Mouse (Mus musculus): ENCODE measurements around the gene Riok1. TPM values are rescaled to one million over a fixed set of nuclear protein-coding genes. Genes with fewer than 3 reads are reported as not detected.
A peak's percentile ranks its signal among the peaks of the same experiment; 100 is the strongest.

Riok1 gene
- total RNA-seq, 2 experiments from 2014 or later = 71.7 to 78.0 TPM

DNA sequence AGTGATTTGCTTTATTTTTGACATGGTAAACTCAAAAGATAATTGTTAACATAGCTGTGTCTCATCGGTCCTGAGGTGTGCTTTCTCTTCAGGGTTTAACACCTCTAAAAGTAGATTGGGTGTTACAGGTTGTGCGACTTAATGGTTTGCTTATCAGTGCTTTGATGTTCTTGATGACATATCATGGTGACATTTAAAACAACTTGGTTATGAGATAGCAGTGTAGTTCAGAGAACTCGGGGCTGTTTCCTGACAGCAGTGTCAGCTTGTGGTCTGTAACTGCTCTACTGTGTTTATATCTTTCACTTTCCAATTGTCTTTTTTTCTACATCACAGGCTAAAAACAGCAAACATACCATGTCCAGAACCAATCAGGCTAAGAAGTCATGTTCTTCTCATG lies 13.1 kb downstream of the Riok1 start:
- ATAC-seq (replicated peaks; ENCODE audit: low FRiP score, poor library complexity, severe bottlenecking) = no peak

DNA sequence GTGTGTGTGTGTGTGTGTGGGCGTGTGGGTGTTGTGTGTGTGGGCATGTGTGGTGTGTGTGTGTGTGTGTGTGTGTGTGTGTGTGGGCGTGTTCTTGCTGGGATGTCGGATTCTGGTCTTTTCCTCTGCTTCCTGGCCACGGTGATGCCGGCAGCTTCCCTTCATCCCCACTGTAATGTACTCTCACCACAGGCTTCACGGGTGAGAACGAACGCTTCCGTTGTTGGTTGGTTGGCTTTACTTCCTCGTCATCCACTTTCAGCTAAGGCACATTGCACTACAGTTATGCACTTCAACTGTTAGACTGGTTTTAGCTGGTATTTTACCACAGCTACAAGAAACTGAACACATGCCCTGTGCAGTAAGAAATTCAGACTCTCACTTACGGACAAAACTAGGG lies 25.9 kb downstream of the Riok1 start:
- ATAC-seq (replicated peaks; ENCODE audit: low FRiP score, poor library complexity, severe bottlenecking) = no peak

DNA sequence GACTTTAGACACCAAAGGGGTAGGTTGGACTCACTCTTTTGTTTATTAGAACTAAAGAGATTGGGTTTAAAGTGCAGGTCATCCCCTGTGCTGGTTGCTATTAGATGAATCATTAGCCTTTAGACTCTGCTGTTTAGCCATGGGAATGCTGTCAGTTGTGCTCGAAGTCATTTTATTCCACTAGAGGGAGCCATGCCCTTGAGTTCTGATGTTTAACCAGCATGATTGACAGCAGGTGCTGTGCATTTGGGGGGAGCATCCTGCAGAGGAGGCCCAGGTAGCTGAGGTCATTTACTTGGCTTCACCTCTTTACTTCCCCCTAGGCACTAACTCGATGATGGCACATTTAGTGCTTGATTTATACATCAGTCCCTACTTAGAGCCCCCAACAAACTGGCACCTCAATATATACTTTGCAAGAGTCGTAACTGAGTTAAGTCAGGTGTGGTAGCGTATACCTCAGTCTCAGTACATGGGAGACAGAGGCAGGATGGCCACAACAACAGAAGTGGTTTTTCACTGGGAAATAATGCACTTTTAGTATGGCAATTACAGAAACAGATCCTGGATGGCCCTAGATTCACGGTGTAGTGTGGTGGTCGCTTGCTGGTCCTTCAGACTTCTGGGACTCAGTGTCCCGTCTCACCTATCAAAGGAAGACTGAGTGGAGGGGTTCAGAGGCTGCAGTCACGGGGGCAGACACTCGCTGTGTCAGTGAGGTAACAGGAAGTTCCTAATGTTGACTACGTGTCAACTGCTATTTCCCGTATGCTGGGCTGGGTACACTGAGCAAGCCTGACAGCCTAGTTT lies 28.3 kb downstream of the Riok1 start:
- ATAC-seq (replicated peaks; ENCODE audit: low FRiP score, poor library complexity, severe bottlenecking) = no peak

DNA sequence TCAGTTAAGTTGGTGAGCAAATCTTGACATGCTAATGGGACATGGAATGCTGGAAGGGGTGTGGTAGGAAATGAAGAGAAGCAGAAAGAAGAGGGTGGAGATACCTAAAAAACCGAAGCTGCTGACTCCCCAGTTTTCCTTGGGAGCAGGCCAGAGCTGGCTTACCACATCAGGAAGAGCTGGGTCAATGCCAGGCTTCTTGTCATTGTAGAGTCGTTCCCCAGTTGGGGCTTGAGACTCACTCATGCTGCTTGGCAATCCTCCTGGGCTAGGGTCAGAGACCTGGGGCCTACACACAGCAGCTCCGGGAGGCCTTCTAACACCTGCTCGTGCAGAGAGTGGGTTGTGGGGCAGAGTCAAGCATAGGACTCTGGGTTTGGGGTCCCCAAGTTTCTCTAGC lies 34.1 kb downstream of the Riok1 start:
- no peak for ATAC-seq (replicated peaks; ENCODE audit: low FRiP score, poor library complexity, severe bottlenecking)

DNA sequence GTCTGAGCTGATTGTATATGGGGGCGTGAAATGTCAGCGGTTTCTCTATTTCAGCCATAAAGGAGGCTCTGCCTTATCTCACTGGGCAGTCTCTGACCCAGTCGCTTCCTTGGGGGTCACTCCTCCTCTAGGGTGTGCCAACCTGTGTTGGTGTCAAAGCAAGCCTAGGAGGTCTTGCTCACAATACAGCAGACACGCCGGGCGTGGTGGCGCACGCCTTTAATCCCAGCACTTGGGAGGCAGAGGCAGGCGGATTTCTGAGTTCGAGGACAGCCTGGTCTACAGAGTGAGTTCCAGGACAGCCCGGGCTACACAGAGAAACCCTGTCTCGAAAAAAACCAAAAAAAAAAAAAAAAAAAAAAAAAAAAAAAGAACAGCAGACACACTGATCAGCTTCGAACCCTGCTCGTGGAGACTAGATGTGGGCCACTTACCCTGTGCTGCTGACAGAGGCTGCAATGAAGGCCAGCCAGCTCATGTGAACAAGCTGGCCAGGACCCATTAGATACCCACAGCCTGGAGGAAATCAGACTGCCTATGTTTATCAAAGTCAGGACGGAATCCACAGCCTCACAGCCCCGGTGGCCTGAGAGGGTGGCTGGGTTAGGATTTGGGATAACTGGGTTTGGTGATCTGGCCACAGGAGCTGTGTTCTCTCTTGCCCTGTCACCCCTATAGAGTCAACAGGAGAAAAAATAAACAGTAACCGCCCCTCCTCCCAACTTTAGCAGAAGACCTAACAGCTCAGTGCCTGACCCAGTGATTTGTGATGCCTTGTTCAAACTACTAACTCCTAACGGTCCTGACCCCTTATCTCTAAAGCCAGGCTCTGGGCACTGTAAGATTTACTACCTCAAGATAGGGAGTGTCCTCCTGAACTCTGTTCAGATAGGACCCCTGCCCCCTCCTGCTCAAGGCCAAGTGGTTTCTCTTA lies 36.8 kb downstream of the Riok1 start:
- no peak for ATAC-seq (replicated peaks; ENCODE audit: low FRiP score, poor library complexity, severe bottlenecking)

DNA sequence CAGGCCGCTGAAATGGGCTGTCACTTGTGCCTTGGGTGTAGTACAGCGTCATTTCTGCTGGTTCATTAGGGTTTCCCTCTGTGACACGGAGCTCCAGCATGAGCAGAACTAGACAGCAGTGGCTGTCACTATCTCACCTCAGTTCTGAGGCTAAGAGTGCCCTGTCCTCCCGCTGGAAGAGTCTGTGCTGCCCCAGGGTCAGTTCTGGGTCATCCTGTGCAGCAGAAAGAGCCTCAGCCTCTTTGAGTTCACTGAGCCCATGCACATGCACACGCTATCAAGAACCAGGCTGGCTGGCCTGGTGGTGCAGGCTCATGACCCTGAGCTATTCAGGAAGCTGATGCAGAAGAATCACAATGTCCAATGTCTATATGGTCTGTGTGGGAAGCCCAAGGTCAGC lies 37.6 kb downstream of the Riok1 start:
- no peak for ATAC-seq (replicated peaks; ENCODE audit: low FRiP score, poor library complexity, severe bottlenecking)

DNA sequence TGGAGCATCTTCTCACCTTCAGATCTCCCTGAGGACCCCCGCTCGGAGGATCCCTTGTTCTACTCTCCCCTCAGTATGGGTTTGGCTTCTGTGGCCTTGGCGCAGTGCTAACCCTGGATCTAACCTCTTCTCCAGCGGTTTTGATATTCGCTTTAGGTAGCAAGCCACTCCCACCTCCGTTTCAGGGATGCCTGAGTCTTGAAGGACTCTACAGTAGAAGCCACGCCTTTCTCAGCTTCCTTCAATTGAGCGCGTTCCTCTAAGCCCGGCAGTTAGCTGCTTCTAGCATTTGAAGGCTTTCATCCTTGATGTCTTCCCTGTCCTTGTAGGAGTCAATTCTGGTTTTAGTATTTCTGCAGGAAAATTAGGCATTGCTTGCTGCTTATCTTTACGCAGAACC lies 40.3 kb downstream of the Riok1 start:
- no peak for ATAC-seq (replicated peaks; ENCODE audit: low FRiP score, poor library complexity, severe bottlenecking)

DNA sequence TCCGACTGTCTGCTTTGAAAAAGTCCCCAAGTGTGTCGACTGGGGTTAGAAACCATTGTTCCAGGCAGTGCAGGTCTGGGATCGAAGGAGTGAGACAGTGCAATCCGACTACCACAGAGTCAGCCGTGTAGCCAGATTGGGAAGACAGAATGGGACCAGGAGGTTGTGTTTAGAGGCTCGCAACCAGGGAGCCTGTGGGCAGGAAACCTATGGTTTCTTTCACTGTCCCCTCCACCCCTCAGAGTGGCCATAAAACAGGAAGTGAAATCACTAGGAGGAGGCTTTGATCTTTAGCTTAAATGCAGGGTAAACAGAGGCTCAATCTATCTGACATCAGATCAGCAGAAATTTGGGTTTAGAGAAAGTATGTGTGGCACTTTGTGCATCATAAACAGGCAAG lies 42.0 kb downstream of the Riok1 start:
- ATAC-seq (replicated peaks; ENCODE audit: low FRiP score, poor library complexity, severe bottlenecking) = no peak

DNA sequence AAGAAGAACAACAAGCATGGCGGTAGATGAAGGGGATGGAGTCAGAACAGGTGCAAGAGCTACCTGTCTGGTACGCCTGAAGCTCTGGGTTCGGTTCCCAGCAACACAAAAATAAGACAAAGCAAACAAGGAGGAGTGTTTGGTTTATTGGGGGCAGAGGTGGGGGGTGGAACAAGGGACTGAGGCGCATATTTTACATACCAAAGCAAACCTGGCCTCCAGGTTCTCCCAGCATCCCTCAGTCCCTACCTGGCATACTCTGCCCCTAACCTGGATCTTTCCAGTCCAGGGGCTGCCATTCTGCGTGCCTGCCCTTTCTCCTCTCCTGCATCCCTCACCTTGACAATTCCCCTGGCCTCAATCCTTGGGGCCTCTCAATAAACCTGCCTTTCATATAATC lies 42.6 kb downstream of the Riok1 start:
- ATAC-seq (replicated peaks; ENCODE audit: low FRiP score, poor library complexity, severe bottlenecking) = no peak

DNA sequence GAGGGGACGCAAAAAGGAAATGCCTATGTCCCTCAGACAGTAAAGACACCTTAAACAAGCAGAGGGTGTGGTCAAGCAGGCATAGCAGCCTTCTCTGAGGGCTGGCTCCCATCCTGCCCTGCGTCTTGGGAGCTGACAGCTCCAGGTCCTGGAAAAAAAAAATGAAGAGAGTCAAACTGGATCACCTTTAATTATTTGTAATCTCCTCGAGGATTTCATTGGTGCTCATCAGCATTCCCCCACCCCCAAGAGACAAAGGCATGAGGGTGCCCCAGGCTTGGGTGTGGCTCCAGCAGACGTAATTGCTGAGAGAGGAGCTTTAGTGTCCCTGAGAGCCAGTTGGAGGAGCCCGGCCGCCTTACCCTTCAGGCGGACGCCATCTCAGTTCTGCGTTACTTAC lies 43.2 kb downstream of the Riok1 start:
- ATAC-seq (replicated peaks; ENCODE audit: low FRiP score, poor library complexity, severe bottlenecking) = no peak

DNA sequence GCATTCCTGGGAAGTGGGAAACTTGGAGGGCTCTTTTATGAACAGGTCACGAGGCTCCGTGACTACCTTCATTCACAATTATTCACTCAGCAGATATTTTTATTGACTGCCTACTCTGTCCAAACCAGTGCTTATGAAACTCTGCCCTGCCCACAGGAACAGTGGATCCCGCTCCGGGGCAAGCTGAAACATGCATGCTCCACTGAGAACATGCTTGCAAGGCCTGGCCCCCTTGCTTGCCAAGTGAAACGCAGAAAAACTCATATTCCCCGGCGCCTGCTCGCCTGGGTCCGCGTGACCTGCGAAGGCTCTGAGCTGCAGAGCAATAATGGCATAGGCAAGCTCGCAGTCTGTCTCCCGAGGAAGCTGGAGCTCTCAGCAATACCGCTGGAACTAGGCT lies 43.9 kb downstream of the Riok1 start:
- ATAC-seq (replicated peaks; ENCODE audit: low FRiP score, poor library complexity, severe bottlenecking) = peak; percentile 46; the same call in 1 of the 2 replicates

DNA sequence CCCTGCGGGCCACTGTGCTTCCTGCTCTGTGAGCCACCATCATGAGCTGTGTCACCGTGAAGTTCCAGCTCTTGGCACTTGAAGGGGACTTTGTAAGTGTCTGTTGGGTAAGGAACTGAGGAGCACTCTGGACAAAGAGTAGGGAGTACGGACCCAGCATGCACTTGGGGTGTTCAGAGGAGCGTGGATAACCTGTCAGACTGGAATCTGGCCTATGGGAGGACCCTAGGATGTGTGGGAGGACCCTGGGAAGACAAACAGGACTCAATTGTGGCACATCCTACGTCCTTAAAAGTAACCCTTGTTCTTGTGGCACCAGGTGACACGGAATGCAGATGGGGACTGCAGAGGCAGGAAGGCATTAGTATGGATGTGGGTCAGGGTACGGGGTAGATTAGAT lies 44.4 kb downstream of the Riok1 start:
- ATAC-seq (replicated peaks; ENCODE audit: low FRiP score, poor library complexity, severe bottlenecking) = no peak

DNA sequence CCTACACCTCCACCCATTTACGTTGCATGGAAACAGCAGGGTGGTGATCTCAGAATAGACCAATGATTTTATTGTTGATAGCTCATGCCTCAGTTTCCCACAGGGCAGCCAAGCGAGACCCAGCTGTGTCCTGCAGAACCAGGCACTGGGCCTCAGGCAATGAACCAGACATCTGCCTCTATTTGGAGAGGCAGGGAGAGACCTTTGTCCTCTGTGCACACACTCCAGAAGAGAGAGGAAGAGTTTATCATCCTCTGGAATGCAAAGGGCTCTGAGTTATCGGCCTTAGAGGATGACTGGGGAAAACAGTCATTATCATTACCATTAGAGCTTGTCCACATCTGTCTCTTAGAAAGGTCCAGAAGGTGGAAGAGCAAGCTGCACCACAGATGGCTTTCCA lies 49.9 kb downstream of the Riok1 start:
- ATAC-seq (replicated peaks; ENCODE audit: low FRiP score, poor library complexity, severe bottlenecking) = no peak

DNA sequence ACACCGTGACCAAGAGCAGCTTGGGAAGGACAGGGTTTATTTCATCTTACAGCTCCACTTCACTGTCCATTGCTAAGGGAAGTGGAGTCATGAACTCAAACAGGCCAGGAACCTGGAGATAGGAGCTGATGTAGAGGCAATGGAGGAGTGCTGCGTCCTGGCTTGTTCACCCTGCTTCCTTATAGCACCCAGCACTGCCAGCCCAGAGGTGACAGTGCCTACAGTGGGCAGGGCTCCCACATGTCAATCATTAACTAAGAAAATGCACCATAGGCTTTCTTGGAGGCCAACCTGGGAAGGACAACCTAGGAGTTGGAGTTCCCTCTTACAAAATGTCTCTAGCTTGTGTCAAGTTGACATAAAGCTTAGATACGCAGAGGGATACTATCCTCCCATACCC lies 51.2 kb downstream of the Riok1 start:
- no peak for ATAC-seq (replicated peaks; ENCODE audit: low FRiP score, poor library complexity, severe bottlenecking)

DNA sequence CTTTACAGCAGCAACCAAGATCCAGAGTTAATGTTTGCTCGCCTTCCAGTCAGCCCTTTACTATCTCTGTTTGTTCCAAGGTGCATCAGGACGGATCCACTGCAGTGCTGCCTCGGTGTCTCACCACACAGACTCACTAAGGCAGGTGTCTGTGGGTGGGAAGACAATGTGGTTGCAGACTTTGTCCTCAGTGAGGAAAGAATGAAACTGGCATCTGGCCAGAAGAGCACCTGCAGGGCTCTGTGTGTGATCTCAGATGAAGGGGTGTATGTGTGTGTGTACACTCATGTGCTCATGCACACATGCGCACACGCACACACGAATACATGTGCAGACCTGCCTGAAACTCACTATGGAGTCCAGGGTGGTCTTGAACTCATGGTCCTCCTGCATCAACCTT lies 52.7 kb downstream of the Riok1 start:
- ATAC-seq (replicated peaks; ENCODE audit: low FRiP score, poor library complexity, severe bottlenecking) = no peak

DNA sequence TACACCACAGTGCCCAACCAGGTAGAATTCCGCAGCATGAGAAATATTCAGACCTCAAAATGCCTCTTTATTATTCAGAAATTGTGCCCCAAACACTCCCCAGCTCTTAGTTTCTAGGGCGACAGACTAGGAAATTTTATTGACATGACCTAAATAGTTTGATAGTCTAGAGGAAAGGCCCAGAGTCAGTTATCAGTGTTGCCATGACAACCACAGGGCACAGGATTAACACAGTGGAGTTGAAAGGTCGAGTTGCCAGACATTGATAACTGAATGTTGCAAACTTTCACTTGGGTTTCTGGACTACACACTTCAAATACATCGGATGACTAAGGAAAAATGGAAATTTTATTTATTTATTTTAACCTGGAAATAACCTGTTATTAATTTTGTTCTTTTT lies 53.1 kb downstream of the Riok1 start:
- ATAC-seq (replicated peaks; ENCODE audit: low FRiP score, poor library complexity, severe bottlenecking) = no peak

DNA sequence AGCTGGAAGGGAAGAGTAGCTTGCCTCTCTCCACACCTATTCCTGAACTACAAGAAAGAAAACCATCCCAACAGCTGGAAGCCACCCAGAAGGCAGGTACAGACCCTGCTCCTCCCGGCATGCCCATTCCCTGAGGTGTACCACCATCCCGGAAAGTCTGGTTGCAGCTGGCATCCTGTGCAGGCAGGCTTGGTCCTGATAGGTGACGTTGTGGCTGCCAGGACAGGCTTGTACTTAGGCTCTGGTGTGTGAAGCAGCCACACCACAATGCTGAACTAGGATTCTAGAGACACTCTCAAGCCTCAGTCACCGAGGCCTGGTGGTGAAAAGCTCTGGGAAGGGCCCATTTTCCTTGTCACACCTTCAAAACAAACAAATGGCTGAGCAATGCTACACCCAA lies 59.4 kb downstream of the Riok1 start:
- no peak for ATAC-seq (replicated peaks; ENCODE audit: low FRiP score, poor library complexity, severe bottlenecking)

DNA sequence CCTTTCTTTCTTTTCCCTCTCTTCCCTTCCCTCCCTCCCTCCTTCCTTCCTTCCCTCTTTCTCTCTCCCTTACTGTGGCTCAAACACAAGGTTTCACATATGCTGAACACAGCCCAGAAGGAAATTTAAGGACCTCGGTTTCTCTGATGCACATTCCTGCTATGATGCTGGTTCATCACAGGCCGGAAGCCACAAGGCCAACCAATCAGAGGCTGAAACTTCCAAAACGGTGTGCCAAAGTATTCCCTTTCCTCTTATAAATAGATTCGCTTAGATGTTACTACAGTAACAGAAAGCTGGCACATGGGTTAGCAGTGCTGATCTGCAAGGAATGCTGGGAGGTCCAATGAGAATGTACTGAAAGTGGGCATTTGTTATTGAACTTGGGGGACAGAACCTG lies 66.6 kb downstream of the Riok1 start:
- ATAC-seq (replicated peaks; ENCODE audit: low FRiP score, poor library complexity, severe bottlenecking) = no peak

DNA sequence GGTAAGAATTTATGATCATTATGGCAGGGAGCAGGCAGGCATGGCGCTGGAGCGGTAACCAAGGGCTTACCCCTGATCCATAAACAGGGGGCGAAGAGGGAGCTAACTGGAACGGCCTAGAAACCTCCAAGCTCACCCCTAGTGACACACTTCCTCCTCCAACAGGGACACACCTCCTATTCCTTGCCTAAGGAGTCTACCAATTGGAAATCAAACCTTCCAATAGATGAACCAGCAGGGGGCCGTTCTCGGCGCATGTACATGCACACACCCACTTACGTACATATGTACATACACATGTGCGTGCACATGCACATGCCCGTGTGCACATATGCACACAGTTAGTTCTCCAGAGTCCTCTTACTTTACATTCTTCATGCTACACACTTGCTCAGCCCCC lies 67.7 kb downstream of the Riok1 start:
- no peak for ATAC-seq (replicated peaks; ENCODE audit: low FRiP score, poor library complexity, severe bottlenecking)

DNA sequence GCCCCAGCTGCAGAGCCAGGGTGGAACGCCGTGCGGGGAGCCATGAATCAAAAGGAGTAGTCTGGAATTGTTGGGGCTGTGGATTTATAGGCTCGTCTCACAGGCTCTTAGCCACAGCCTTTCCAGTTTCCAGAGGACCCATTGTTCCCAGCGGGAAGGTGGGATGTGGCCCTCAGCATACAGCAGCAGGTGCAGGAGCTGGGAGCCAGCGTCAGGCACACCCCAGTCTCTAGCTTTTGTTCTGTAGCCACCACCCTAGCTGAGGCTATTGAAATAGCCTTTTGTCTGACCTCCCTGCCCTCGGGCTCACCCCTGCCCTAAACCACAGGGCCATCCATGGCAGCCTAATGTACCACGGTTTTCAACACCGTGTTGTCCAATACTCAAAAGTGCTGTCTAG lies 72.3 kb downstream of the Riok1 start:
- ATAC-seq (replicated peaks; ENCODE audit: low FRiP score, poor library complexity, severe bottlenecking) = no peak
